Mouse (Mus musculus) spleen, adult 2 months (tissue): Measurements from ENCODE around the gene Txndc16. TPM values are rescaled to one million over a fixed set of nuclear protein-coding genes. Genes with fewer than 3 reads are reported as not detected.
A peak's percentile ranks its signal among the peaks of the same experiment; 100 is the strongest.

Experiments used
- DNase-seq, 2 experiments: peaks; one replicate each; pipeline versions ENCODE4 v3.0.0 to v3.0.0-alpha.2; 2012 to 2021; ENCODE audit warnings: low spot score in 2 of 2, low read depth in 1 of 2
- H3K27ac ChIP-seq: fragments of 200-500 bp; 2 replicates; pipeline ENCODE4 v1.5.1; 2012; ENCODE audit warnings: low read length, inconsistent platforms; ENCODE audit not compliant: insufficient read depth
- H3K27me3 ChIP-seq: fragments of 200-500 bp; 2 replicates; pipeline ENCODE4 v1.6.1; 2012; ENCODE audit warnings: mild to moderate bottlenecking, moderate library complexity, low read length, inconsistent platforms; ENCODE audit not compliant: control insufficient read depth, insufficient read depth
- H3K36me3 ChIP-seq: fragments of 200-500 bp; 2 replicates; pipeline ENCODE4 v1.6.1; 2012; ENCODE audit warnings: mild to moderate bottlenecking, low read length, inconsistent platforms; ENCODE audit not compliant: control insufficient read depth, insufficient read depth
- H3K4me1 ChIP-seq: fragments of 200-500 bp; 2 replicates; pipeline ENCODE4 v1.6.1; 2011; ENCODE audit warnings: inconsistent platforms; ENCODE audit not compliant: control insufficient read depth, insufficient read depth, insufficient read length
- H3K4me3 ChIP-seq: fragments of 200-500 bp; 2 replicates; pipeline ENCODE4 v1.5.1; 2011; ENCODE audit warnings: mild to moderate bottlenecking, inconsistent platforms; ENCODE audit not compliant: insufficient read depth, insufficient read length; ENCODE audit errors: extremely low read depth
- CTCF ChIP-seq: fragments of 200-500 bp; IDR thresholded peaks from 2 replicates; pipeline ENCODE4 v1.5.1; 2011; ENCODE audit warnings: mild to moderate bottlenecking, inconsistent platforms; ENCODE audit not compliant: insufficient read depth, insufficient read length, insufficient replicate concordance; ENCODE audit errors: extremely low read depth
- POLR2A ChIP-seq: fragments of 200-500 bp; IDR thresholded peaks from 2 replicates; pipeline ENCODE4 v1.6.1; 2011; ENCODE audit warnings: low read depth, low read length, inconsistent platforms
- WGBS: fragments of 180-500 bp; shearing (Covaris S2); methylation state at CpG from one replicate; pipeline ENCODE4 v1.1.7; 2018; 5-methylcytosine and 5-hydroxymethylcytosine counted together
- polyA plus RNA-seq: library from polyadenylated mRNA; depleted of rRNA; stranded (reverse); fragments of >200 nt; gene quantifications from 2 replicates; pipeline ENCODE4 v1.2.3, GENCODE M21; 2012; rRNA removed

Gene Txndc16
- polyA plus RNA-seq, 1 experiment, result 10.4 TPM

DNA sequence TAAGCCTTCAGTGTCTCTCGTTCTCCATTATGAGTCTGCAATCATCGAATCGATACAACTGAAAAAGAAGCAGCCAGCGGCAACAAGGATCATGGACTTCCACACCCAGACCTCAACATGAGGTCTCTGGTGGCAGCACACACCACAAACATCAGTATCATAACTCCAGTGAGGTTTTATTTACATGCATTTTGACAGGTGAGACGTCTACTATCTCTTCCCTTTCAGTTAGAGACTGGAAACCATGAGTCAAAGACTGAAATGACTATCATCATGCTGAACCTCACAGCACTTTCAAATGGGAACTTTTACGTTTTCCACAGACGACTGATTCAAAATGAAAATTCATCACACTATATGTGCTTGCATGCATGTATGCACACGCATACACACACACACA is 117.9 kb downstream of the Txndc16 start:
- no peak for TF ChIP-seq POLR2A
- TF ChIP-seq CTCF, result no peak
- Histone ChIP-seq H3K27ac (no peak overlapping the region), H3K4me3 (no peak overlapping the region), H3K36me3 (no peaks in the 10 kb centered on the region), H3K4me1 (peaks cover 2% of the 10 kb centered on the region; the same call in 1 of the 2 replicates), H3K27me3 (no peaks in the 10 kb centered on the region)
- no peak for DNase-seq
- 71% methylated on average over 8 of the region's 8 CpGs for WGBS

DNA sequence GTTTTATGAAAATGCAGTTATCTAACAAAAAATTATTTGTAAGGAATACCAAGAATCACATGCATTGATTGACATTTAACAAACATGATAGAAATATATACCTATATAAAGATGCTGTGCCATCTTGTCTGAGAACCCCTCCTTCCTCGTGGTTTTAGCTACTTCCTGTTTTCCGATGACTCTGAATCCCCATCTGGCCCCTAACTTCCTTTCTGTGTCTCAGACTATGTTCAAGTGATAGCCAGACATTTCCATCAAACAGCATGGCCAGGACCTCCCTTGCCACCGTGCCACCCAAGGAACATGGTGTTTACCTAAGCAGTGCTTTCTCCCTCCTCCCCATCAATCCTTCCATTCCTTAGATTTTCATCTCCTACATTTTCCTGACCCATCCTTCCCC is 127.8 kb downstream of the Txndc16 start:
- no peak overlapping the region for H3K4me3 ChIP-seq
- WGBS, result 7% methylated on average over 3 of the region's 3 CpGs
- H3K36me3 ChIP-seq, result no peaks in the 10 kb centered on the region
- no peak for TF ChIP-seq CTCF
- H3K4me1 ChIP-seq, result peaks cover 12% of the 10 kb centered on the region; the same call in 1 of the 2 replicates
- peak in 1 of 2 experiments; percentile 21 for DNase-seq
- H3K27me3 ChIP-seq, result no peaks in the 10 kb centered on the region
- no peak overlapping the region for H3K27ac ChIP-seq

DNA sequence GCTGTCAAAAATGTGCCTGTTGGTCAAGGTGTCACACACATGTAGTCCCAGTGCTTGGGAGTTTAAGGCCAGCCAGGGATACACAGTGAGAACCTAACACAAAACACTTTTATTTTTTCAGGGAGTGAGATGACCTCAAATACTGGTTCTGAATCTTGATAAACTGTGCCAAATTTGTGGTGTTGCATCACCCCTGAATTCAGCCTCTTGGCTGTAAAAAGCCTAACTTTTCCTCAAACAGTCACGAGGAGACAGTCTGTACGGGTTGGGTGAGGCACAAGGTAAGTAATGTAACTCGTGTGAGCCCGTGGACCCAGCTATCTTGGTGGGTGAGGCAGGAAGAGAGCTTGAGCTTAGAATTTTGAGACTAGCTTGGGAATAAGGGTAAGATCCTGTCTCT is 130.1 kb downstream of the Txndc16 start:
- H3K4me1 ChIP-seq, result peaks cover 15% of the 10 kb centered on the region; the same call in 1 of the 2 replicates
- DNase-seq, result no peak
- no peak overlapping the region for H3K27ac ChIP-seq
- H3K36me3 ChIP-seq, result no peaks in the 10 kb centered on the region
- WGBS, result 64% methylated on average over 4 of the region's 4 CpGs
- no peaks in the 10 kb centered on the region for H3K27me3 ChIP-seq
- no peak for TF ChIP-seq CTCF
- TF ChIP-seq POLR2A, result no peak
- H3K4me3 ChIP-seq, result no peak overlapping the region

DNA sequence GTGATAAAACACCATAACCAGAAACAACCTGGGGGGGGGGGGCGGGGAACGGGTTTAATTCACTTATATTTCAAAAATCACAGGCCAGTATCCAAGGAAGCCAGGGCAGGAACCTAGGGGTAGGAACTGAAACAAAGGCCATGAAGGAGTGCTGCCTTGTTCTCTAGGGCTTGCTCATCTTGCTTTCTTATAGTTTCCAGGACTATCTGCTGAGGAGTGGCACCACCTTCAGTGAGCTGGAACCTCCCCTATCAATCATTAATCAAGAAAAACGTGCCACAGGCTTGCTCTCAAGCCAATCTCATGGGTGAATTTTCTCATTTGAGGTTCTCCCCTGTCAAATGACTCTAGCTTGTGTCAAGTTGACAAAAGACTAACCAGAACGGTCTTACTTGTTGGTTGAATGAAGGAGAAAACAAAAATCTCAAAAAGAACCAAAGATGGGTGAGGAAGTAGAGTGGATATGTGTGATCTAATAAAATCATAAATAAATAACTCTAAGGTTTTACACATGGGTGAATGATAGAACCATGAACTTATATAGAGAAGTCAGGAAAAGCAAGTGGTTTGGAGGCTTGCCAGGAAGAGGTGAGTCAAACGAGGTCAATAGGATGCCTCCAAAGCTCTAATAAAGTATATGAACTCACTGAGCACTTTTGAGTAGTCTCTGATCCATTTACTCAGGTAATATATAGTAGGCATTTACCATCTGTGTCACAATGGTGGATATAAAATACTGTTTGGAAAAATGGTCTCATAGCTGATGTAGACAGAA is 134.3 kb downstream of the Txndc16 start:
- WGBS, result 51% methylated on average over 5 of the region's 5 CpGs
- no peak for DNase-seq
- peaks cover 10% of the 10 kb centered on the region; the same call in 1 of the 2 replicates for H3K4me1 ChIP-seq
- H3K27ac ChIP-seq, result no peak overlapping the region
- no peak overlapping the region for H3K4me3 ChIP-seq
- TF ChIP-seq CTCF, result no peak
- no peak for TF ChIP-seq POLR2A
- no peaks in the 10 kb centered on the region for H3K27me3 ChIP-seq
- no peaks in the 10 kb centered on the region for H3K36me3 ChIP-seq

DNA sequence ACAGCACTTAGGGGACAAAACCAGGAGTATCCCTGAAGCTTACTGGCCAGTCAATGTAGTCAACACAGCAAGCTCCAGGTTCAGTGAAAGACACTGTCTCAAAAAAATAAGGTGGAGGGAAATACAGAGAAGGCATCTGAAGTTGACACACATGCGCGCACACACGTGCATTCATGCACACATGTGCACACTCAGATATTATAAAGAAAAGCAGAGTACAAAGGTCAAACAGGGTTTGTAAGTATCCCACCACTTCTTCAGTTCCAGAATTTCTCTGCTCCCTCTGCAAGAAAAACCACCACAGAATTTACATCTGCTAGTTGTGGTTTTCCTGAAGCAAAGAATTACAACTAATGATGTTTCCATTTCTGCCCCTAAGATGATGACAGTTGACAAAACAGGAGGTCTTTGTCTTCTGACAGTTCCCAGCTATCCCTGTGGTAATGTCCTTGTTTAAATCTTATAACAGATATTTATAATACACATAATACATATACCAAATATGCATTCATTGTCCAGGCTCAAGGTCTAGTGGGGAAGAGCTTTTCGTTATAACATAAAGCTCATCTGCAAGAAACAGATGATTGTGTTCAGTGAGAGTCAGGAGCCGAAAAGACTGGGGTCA is 135.4 kb downstream of the Txndc16 start:
- no peak for DNase-seq
- Histone ChIP-seq H3K36me3 (no peaks in the 10 kb centered on the region), H3K27me3 (no peaks in the 10 kb centered on the region), H3K4me1 (peaks cover 12% of the 10 kb centered on the region; the same call in 1 of the 2 replicates), H3K27ac (no peak overlapping the region), H3K4me3 (no peak overlapping the region)
- 60% methylated on average over 5 of the region's 5 CpGs for WGBS
- TF ChIP-seq CTCF (no peak), POLR2A (no peak)

DNA sequence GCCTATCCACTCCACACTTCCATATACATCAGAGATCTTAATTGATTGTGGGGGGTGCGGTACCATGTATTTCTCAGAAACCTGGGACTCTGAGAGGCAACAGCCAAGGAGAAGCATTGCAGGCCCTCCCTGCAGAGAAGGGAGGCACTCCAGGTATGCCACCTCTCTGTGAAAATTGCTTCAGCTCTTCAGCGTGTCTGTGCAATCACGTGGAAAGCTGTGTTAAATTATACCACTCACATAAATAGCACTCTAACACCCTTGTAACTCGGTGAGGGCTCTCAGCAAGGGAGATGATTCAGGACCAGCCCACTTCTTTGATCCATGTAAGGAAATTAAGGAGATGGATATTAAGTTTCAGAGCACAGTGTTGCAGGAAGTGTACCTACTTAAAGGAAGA is 136.6 kb downstream of the Txndc16 start:
- Histone ChIP-seq H3K4me3 (no peak overlapping the region), H3K27ac (no peak overlapping the region), H3K36me3 (no peaks in the 10 kb centered on the region), H3K27me3 (no peaks in the 10 kb centered on the region), H3K4me1 (peaks cover 16% of the 10 kb centered on the region; the same call in 1 of the 2 replicates)
- DNase-seq, result no peak
- TF ChIP-seq POLR2A, result no peak
- no peak for TF ChIP-seq CTCF
- 48% methylated on average over 4 of the region's 4 CpGs for WGBS

Other genes starting within 250 kb of the Txndc16 start
- 3.8 and 4.9 TPM in 2 replicates for gene Ptger2, start 232.1 kb downstream of the Txndc16 start, polyA plus RNA-seq
- gene Gpr137c, start 611 bp downstream of the Txndc16 start, polyA plus RNA-seq, result 4.6 and 9.2 TPM in 2 replicates
- gene Ero1l, start 98.4 kb upstream of the Txndc16 start, polyA plus RNA-seq, result 3.1 and 3.5 TPM in 2 replicates
- 9.8 and 10.3 TPM in 2 replicates for gene Psmc6, start 109.5 kb upstream of the Txndc16 start, polyA plus RNA-seq
- 6.0 and 19.0 TPM in 2 replicates for gene Styx, start 130.8 kb upstream of the Txndc16 start, polyA plus RNA-seq
- gene Gnpnat1, start 184.6 kb upstream of the Txndc16 start, polyA plus RNA-seq, result 1.9 TPM in 2 replicates